Mouse (Mus musculus) kidney, adult 2 months (tissue): Measurements from ENCODE around the gene Dgke.

Experiments used
- CTCF ChIP-seq: fragments of 200-500 bp; conservative IDR thresholded peaks from 2 replicates; pipeline ENCODE4 v1.5.1; 2011; ENCODE audit warnings: low read depth, mild to moderate bottlenecking, control low read depth, low read length, moderate library complexity, mixed read lengths; ENCODE audit not compliant: insufficient read depth, insufficient read length
- POLR2A ChIP-seq: fragments of 200-500 bp; IDR thresholded peaks from one replicate; pipeline ENCODE4 v1.6.1; 2011; ENCODE audit warnings: low read depth, low read length, control low read depth

GRCm38 (mm10) chr11:89067301-89067822 lies 712 bp upstream of the Dgke start:
- TF ChIP-seq POLR2A (no peak), CTCF (no peak)
